Mouse (Mus musculus) spleen, postnatal 36 days (tissue): ENCODE measurements at regions not wholly inside any gene's neighbourhood (a gene's known extent, or its start where the extent isn't known, plus 50 kb on each side); places are given as distances from the start of the nearest gene placed in this dataset.

ENCODE experiments used
- DNase-seq, 2 experiments: peaks; one replicate each; pipeline ENCODE4 v3.0.0; 2022; ENCODE audit warnings: low spot score in 2 of 2, mixed read lengths in 1 of 2

- DNase-seq: no peak
These were observed 314.2 kb upstream of the 2610301B20Rik start for GRCm38 (mm10) chr4:10560078-10560477.

- no peak for DNase-seq
These were observed 269.8 kb upstream of the 2610301B20Rik start for GRCm38 (mm10) chr4:10604513-10604912.

GRCm38 (mm10) chr4:10607855-10608576 lies 266.3 kb upstream of the 2610301B20Rik start:
- DNase-seq: no peak

GRCm38 (mm10) chr4:10610784-10611183 lies 263.5 kb upstream of the 2610301B20Rik start:
- no peak for DNase-seq
